Mouse (Mus musculus) yolk sac, embryonic 10.5 days (tissue): ENCODE data around the gene Lrrc27.

Experiments used
- DNase-seq: peaks from one replicate; pipeline ENCODE4 v3.0.0-alpha.2; 2017; ENCODE audit warnings: low spot score

The Lrrc27 gene

DNA sequence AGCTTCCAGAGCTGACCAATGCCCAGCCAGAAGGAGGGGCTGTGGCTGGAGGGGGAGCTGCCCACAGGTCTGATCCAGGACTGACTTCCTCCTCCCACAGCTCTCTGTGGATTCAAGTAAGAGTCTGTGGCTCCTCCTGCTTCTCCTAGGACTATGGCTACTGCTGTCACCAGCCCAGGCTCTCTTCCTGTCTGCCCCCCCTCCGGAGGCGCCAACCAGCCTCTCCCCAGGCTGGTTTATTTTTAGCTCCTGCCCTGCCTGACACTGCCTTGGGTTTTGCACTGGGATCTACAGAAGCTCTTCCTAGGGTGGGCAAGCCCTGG is 60.6 kb downstream of the Lrrc27 start:
- DNase-seq: peak; percentile 61

DNA sequence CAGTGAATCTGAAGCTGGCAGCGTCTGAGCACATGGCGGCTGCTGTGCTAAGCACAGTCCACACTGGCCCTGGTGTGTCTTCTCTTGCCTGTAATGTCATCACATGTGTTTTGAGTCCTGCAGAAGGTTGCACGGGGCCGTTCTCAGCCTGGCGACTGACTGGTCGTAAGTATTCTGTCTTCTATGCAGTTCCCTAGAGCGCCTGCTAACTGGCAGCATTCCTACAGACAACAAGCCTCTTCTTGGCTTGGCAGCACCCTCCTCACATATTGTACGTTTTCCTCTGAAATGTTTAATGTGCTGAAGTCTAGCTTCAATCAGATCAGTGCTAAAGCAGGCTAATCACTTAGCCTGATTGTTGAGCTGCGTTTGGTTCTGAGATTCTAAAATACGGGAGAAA is 62.8 kb downstream of the Lrrc27 start:
- DNase-seq: no peak

DNA sequence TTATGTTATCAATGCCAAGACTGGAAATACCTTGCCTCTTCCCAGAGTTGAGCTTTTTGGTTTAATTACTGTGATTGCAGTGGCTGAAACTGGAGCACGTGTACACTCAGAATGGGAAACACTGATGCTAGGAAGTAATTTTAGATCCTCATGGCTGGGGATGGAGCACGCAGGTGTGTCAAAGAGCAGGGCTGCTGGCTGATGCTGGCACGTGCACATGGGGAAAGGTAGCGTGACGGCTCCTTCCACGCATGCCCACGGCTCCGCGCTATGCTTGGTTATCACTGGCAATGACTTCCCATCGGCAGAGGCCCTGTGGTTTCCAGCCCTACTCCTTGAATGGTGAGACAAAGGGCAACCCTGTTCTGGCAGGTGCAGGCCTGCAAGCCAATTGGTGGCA is 63.4 kb downstream of the Lrrc27 start:
- no peak for DNase-seq

DNA sequence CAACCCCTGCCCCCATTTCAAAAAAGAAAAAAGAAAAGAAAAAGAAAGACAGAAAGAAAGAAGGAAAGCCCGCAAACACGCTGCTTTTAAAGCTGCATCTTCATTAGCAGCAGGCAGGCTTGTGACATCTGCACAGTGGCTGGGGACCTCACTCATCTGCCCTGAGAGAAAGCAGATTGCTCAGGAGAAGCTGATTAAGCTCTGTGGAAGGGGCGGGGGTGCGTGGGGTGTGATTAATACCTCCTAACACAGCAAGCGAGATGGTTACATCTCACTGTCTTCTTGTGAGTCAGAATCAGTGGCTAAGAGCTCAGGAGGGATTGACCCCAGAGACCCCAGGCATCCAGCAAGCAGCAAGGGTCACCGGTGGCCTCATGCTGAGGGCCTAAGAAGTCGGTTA is 64.7 kb downstream of the Lrrc27 start:
- DNase-seq: no peak

DNA sequence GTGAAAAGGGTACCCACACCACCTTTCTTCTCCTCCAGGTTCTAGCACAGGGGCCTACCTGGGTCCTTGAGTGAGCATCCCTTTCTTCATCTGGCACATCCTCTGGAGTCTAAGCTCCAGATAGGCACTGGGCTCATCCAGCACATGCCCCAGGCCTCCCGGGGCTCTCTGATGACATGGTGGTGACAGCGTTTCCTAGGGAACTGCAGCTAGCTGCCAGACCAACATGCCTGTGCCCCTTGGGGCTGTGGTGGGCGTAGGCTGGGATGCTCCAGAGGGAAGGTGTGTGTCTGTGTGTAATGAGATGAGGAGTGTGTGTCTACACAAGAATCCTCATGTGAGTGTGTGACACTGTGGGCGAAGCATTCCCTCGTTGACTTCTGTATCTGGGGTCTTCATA is 66.8 kb downstream of the Lrrc27 start:
- no peak for DNase-seq

DNA sequence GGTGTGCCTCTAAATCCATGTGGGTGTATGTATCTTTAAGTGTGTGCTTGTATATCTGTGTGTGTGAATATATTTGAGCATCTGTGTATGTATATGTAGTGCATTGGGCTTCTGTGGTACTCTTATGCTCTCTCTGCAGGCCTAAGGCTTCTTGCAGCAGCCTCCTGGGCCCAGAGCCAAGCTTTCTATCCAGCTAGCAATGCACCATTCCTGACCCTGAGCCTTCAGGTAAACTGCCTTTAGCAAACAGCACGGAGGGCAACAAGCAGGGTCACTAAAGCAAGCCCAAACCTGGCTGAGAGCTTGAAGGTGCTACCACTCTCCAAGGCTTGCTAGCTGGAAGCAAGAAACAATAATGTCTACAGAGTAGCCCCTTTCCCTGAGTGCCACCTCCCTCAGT is 67.3 kb downstream of the Lrrc27 start:
- DNase-seq: no peak

DNA sequence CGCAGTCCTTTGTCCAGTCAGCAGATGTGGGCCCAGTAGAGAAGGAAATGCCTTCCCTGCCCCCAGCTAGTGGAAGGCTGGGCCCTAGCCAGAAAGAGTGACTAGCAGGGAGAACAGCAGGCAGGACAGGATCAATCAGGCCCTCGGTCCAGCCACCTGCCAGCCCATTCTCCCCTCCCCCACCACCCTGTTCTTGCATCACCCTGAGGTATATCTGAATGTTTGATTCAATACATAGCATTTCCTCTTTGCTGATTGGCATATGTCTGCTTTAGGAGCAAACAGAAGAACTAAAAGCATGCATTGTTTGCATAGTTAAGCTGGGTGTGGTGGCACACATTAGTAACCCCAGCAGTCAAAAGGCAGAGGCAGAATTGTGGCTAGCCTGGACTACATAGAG is 68.4 kb downstream of the Lrrc27 start:
- no peak for DNase-seq

DNA sequence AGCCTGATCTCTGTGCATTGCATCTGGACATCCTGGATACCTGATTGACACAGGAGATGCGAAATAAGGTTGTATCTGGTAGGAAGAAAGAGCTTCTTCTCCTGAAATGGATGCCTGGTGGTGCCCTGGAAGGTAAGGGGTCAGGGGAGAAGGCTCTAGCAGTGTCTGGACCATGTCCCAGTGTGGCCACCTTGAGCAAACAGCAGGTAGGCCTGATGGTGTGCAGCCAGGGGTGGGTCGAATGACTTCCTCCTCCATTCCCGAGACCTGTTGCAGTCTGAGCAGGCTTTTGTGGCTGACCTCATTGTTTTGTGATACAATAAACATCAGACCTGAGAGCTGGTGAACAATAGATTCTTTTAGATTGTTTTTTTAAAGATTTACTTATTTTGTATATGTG is 69.2 kb downstream of the Lrrc27 start:
- DNase-seq: no peak

DNA sequence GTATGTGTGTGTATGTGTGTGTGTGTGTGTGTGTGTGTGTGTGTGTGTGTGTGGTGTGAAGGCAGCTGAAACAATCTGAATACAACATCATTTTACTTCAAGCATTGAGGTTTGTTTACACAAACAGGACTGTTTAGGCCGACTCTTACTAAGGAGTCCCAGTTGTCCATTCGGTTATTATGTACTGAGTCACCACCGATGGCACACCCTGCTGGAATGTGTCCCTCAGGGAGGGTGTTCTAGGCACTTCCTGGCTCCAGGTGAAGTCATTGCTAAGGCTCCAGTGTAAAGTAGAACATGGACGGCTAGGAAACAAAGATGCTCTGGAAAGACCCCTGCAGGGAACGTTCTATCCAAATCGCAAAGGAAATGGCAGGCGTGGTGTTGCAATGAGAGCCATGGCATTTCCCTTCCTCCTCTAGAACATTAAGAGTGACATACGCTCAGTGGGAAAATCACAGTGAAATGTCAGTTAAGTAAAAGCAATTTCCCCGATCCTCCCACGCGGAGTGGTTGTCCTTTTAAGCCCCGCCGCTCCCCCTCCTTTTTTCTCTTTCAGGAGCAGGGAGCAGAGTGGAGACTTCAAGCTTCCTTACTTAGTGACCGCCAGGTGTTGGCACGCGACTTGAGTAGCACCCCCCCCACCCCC is 72.6 kb downstream of the Lrrc27 start:
- DNase-seq: no peak

DNA sequence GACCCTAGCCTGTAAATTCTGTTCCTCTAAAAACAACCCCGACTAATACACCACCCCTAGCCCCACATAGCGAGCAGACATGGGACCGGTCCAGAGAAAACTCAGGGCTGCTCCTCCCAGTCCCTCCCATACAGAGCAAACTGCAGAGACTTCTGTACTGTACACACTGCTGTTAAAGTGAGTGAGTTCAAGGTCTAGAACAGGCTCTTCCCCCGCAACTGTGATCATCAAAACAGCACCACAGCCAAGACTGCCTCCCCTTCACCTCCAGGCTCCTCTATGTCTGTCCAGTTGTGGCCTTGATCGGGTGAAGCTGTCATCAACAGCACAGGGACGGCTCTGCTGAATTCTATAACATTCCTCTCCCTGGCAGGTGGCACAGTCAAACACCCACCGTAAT is 75.8 kb downstream of the Lrrc27 start:
- no peak for DNase-seq
